Mouse (Mus musculus) embryonic fibroblast, embryonic 13.5 days (primary cell): ENCODE results near the gene Ppfia4.

Source experiments
- CTCF ChIP-seq: IDR thresholded peaks from 2 replicates; pipeline ENCODE4 v1.5.1; 2011; ENCODE audit warnings: mild to moderate bottlenecking, control low read depth, low read length, moderate library complexity, borderline replicate concordance; ENCODE audit not compliant: insufficient read depth
- POLR2A ChIP-seq: IDR thresholded peaks from 2 replicates; pipeline ENCODE4 v1.6.1; 2011; ENCODE audit warnings: low read depth, mild to moderate bottlenecking, control low read depth, low read length, moderate library complexity

GRCm38 (mm10) chr1:134381795-134382625 is 49.3 kb upstream of the Ppfia4 start:
- TF ChIP-seq POLR2A (no peak), CTCF (no peak)
